Mouse (Mus musculus) WW6 (cell line): ENCODE data around the gene Ccnjl.

ENCODE experiments used
- DNase-seq: peaks from one replicate; pipeline ENCODE4 v3.0.0-alpha.2; 2013; ENCODE audit warnings: low read depth, low spot score

The Ccnjl gene

GRCm38 (mm10) chr11:43568263-43568662 lies 39.7 kb downstream of the Ccnjl start:
- no peak for DNase-seq

- DNase-seq: no peak
Measured at GRCm38 (mm10) chr11:43569188-43569587, 40.6 kb downstream of the Ccnjl start.

- DNase-seq: no peak
Measured at GRCm38 (mm10) chr11:43569595-43569994, 41.0 kb downstream of the Ccnjl start.

- no peak for DNase-seq
Measured at GRCm38 (mm10) chr11:43575061-43575375, 46.4 kb downstream of the Ccnjl start.

- DNase-seq: no peak
Measured at GRCm38 (mm10) chr11:43575376-43576151, 47.0 kb downstream of the Ccnjl start.

GRCm38 (mm10) chr11:43577713-43578478 lies 49.3 kb downstream of the Ccnjl start:
- no peak for DNase-seq

GRCm38 (mm10) chr11:43585211-43586005 lies 56.8 kb downstream of the Ccnjl start:
- DNase-seq: no peak

GRCm38 (mm10) chr11:43586324-43587090 lies 57.9 kb downstream of the Ccnjl start, which contains the start of gene 4933415A04Rik:
TSS of gene 4933415A04Rik (plus strand) at chr11:43587040.
- DNase-seq: peak; percentile 75

GRCm38 (mm10) chr11:43589530-43590072 lies 61.0 kb downstream of the Ccnjl start:
- no peak for DNase-seq

- no peak for DNase-seq
Measured at GRCm38 (mm10) chr11:43601440-43601839, 72.9 kb downstream of the Ccnjl start, which contains the start of gene Fabp6. TSS of gene Fabp6 (minus strand) at chr11:43601540.

GRCm38 (mm10) chr11:43604207-43604606 lies 75.6 kb downstream of the Ccnjl start:
- DNase-seq: no peak

GRCm38 (mm10) chr11:43604891-43605290 lies 76.3 kb downstream of the Ccnjl start:
- no peak for DNase-seq

- no peak for DNase-seq
Measured at GRCm38 (mm10) chr11:43605859-43606258, 77.3 kb downstream of the Ccnjl start.

- no peak for DNase-seq
Measured at GRCm38 (mm10) chr11:43608440-43608839, 79.9 kb downstream of the Ccnjl start.

- DNase-seq: no peak
Measured at GRCm38 (mm10) chr11:43610006-43610661, 81.5 kb downstream of the Ccnjl start.

GRCm38 (mm10) chr11:43610662-43611033 lies 82.1 kb downstream of the Ccnjl start:
- DNase-seq: no peak

GRCm38 (mm10) chr11:43612834-43613488 lies 84.4 kb downstream of the Ccnjl start:
- DNase-seq: peak; percentile 75

- DNase-seq: no peak
Measured at GRCm38 (mm10) chr11:43617924-43618323, 89.3 kb downstream of the Ccnjl start.

GRCm38 (mm10) chr11:43618403-43618802 lies 89.8 kb downstream of the Ccnjl start:
- no peak for DNase-seq

- DNase-seq: no peak
Measured at GRCm38 (mm10) chr11:43621769-43622168, 93.2 kb downstream of the Ccnjl start.
